Comparison of ENCODE assay signal across 20 mouse cellular contexts in the genomic region with DNA sequence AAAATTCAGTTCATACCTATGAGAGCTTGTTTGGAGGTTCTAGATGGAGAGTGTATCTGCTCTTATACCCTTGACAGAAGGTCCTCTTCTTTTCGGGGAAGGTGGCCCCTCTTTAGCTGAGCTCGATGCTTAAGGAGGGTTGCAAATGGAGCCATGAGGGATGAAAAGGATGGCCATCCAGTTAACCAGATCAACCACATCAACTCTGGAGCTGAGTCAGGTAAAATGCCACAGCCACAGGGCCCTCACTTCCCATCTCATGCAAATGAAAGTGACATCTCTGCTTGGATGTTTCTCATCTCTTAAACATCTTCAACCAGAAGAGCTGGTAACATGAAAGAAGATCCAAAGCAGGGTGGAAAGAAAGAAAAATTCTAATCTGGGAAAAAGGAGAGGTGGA.
DNase-seq lines count a peak whose midpoint lies in the region; ATAC-seq and TF ChIP-seq lines count a peak whose summit lies in the region.
"Had no signal": no experiment of that assay in that cellular context is flagged by ENCODE, and none has a peak within 500 bp of the region (broad histone marks: within the 10 kb centered on the region; RNA-seq: fewer than 3 reads in every experiment).

No protein-coding gene starts in this region.

- no peaks in the 10 kb centered on the region for H3K27me3 ChIP-seq in CH12.LX (replicated peaks)
- H3K27me3 ChIP-seq in heart, embryonic 10.5 days (ENCODE audit: insufficient read depth, poor library complexity, severe bottlenecking): no peaks in the 10 kb centered on the region
- no peaks in the 10 kb centered on the region for H3K27me3 ChIP-seq in intestine, embryonic 15.5 days (replicated peaks)

- peak overlapping the region; percentile 48 for H3K27ac ChIP-seq in CH12.LX (ENCODE audit: insufficient read depth, low read depth)
- H3K27ac ChIP-seq in heart, embryonic 10.5 days: no peak overlapping the region
- no peak overlapping the region for H3K27ac ChIP-seq in intestine, embryonic 15.5 days

- ATAC-seq in intestine, embryonic 15.5 days: no peak
- ATAC-seq: activated CD4-positive, CD25-positive, alpha-beta regulatory T cell, adult 4 months; CD4-positive, CD25-positive, alpha-beta regulatory T cell, adult 4 months; Patski had no signal

- dilution Hi-C loops in CH12.LX (cut with MboI; ENCODE audit: extremely low pct_ligation_motif_present, extremely low pct_unique_long_range_greater_than_20kb, low sequenced_read_pairs): no loop called here

- no peak for TF ChIP-seq POLR2A in CH12.LX (IDR thresholded peaks at IDR 0.05; ENCODE audit: low read depth, low read length)

- no peak for TF ChIP-seq RAD21 in CH12.LX (IDR thresholded peaks at IDR 0.05; ENCODE audit: low read depth, low read length)

- H3K9ac ChIP-seq in CH12.LX (ENCODE audit: insufficient read depth, low read depth): no peak overlapping the region
- no peak overlapping the region for H3K9ac ChIP-seq in intestine, embryonic 15.5 days

- peaks cover 16% of the 10 kb centered on the region for H3K9me3 ChIP-seq in CH12.LX (replicated peaks; ENCODE audit: low read length)
- H3K9me3 ChIP-seq in heart, embryonic 10.5 days: no peaks in the 10 kb centered on the region
- no peaks in the 10 kb centered on the region for H3K9me3 ChIP-seq in intestine, embryonic 15.5 days

- in situ Hi-C loops in CH12.LX (cut with MboI; ENCODE audit: low pct_ligation_motif_present, low pct_unique_long_range_greater_than_20kb, low sequenced_read_pairs): no loop called here

- peaks cover 10 to 67% of the 10 kb centered on the region in 2 experiments for H3K4me1 ChIP-seq in CH12.LX (ENCODE audit: control insufficient read depth in 1 of 2, insufficient read depth in 2 of 2)
- H3K4me1 ChIP-seq in heart, embryonic 10.5 days: no peaks in the 10 kb centered on the region
- H3K4me1 ChIP-seq in intestine, embryonic 15.5 days (replicated peaks): no peaks in the 10 kb centered on the region

- WGBS in heart, embryonic 10.5 days: 82% methylated on average over 2 of the region's 2 CpGs
- WGBS in intestine, embryonic 15.5 days: 92% methylated on average over 2 of the region's 2 CpGs

- peak; percentile 21 for DNase-seq in CD4-positive helper T cell, adult 2 months (ENCODE audit: low read depth, low spot score)
- no peak for DNase-seq in CH12.LX (ENCODE audit: extremely low read depth)
- DNase-seq in heart, embryonic 10.5 days (ENCODE audit: low spot score): no peak
- DNase-seq: adrenal gland, adult 2 months; adrenal gland, adult 8-10 months; adrenal gland, postnatal 10 days; adrenal gland, postnatal 14 days; adrenal gland, postnatal 25 days; adrenal gland, postnatal 36 days; B cell, adult 2 months; cerebellum, adult 11 months; cerebellum, adult 11-12 months; cerebellum, adult 18-20 months; cerebellum, adult 2 months; cerebellum, adult 8-10 months had no signal

- no peak for TF ChIP-seq CTCF in CH12.LX (conservative IDR thresholded peaks at IDR 0.05 in 1 of 2, IDR thresholded peaks at IDR 0.05 in 1 of 2; ENCODE audit: low read depth in 2 of 2, low read length in 2 of 2)

- no peak overlapping the region for H3K4me2 ChIP-seq in CH12.LX (ENCODE audit: insufficient read depth, low read depth, poor library complexity, severe bottlenecking)
- no peak overlapping the region for H3K4me2 ChIP-seq in intestine, embryonic 15.5 days (replicated peaks)

- H3K36me3 ChIP-seq in CH12.LX (replicated peaks in 1 of 2; ENCODE audit: control insufficient read depth in 1 of 2, insufficient read depth in 1 of 2, low read length in 1 of 2): no peaks in the 10 kb centered on the region
- no peaks in the 10 kb centered on the region for H3K36me3 ChIP-seq in heart, embryonic 10.5 days
- H3K36me3 ChIP-seq in intestine, embryonic 15.5 days: no peaks in the 10 kb centered on the region
- H3K36me3 ChIP-seq: G1E had no signal

- H3K4me3 ChIP-seq in CH12.LX (replicated peaks in 1 of 3; ENCODE audit: low read depth in 2 of 3, low read length in 2 of 3, poor library complexity in 1 of 3): peak overlapping the region in 1 of 3 experiments; percentile 10
- no peak overlapping the region for H3K4me3 ChIP-seq in heart, embryonic 10.5 days
- H3K4me3 ChIP-seq in intestine, embryonic 15.5 days (replicated peaks): no peak overlapping the region

- TF ChIP-seq EP300 in CH12.LX (IDR thresholded peaks at IDR 0.05; ENCODE audit: low read length): peak; percentile 63

- peaks cover 4% of the 10 kb centered on the region; the same call in 1 of the 2 replicates for H3K79me2 ChIP-seq in CH12.LX (replicated peaks; ENCODE audit: control insufficient read depth, extremely low read depth, insufficient read depth, poor library complexity, severe bottlenecking)

TF ChIP-seq in CH12.LX, 34 proteins besides CTCF, POLR2A, EP300 and RAD21:
- TF ChIP-seq CHD1 (IDR thresholded peaks at IDR 0.05; ENCODE audit: low read depth, low read length) (0 out of 2 replicates have a peak, but pooled peaks have one; percentile 18), MAZ (IDR thresholded peaks at IDR 0.05; ENCODE audit: low read depth, low read length) (no peak), UBTF (IDR thresholded peaks at IDR 0.05; ENCODE audit: low read depth, low read length) (no peak), NELFE (IDR thresholded peaks at IDR 0.05; ENCODE audit: low read depth, low read length) (0 out of 2 replicates have a peak, but pooled peaks have one; percentile 9), ETS1 (conservative IDR thresholded peaks at IDR 0.05; ENCODE audit: low read depth, low read length) (peak; percentile 39), USF2 (conservative IDR thresholded peaks at IDR 0.05; ENCODE audit: low read depth, low read length) (no peak), ZNF384 (IDR thresholded peaks at IDR 0.05; ENCODE audit: low read depth, low read length) (peak; percentile 46; the same call in 1 of the 2 replicates), ZMIZ1 (IDR thresholded peaks at IDR 0.05; ENCODE audit: low read depth, low read length) (no peak), USF1 (IDR thresholded peaks at IDR 0.05; ENCODE audit: low read depth, low read length) (no peak), E2F4 (IDR thresholded peaks at IDR 0.05; ENCODE audit: insufficient replicate concordance, low read depth, low read length) (no peak), JUN (IDR thresholded peaks at IDR 0.05; ENCODE audit: insufficient read depth, low read depth, low read length) (0 out of 2 replicates have a peak, but pooled peaks have one; percentile 8), CHD2 (IDR thresholded peaks at IDR 0.05; ENCODE audit: low read length) (no peak), ZKSCAN1 (IDR thresholded peaks at IDR 0.05; ENCODE audit: borderline replicate concordance, low read depth, low read length) (no peak), SMC3 (IDR thresholded peaks at IDR 0.05; ENCODE audit: low read depth, low read length) (no peak), MAFK (IDR thresholded peaks at IDR 0.05; ENCODE audit: insufficient replicate concordance, low read length) (peak; percentile 91), BHLHE40 (IDR thresholded peaks at IDR 0.05; ENCODE audit: low read depth, low read length) (peak; percentile 53; the same call in 1 of the 2 replicates), JUND (conservative IDR thresholded peaks at IDR 0.05; ENCODE audit: low read depth, low read length) (peak; percentile 43), TCF12 (IDR thresholded peaks at IDR 0.05; ENCODE audit: low read depth, low read length) (peak; percentile 48; the same call in 1 of the 2 replicates), ZC3H11A (IDR thresholded peaks at IDR 0.05; ENCODE audit: low read depth, low read length) (no peak), IRF4 (IDR thresholded peaks at IDR 0.05; ENCODE audit: low read depth, low read length) (peak; percentile 75), TBP (conservative IDR thresholded peaks at IDR 0.05; ENCODE audit: low read depth, low read length) (no peak), PAX5 (IDR thresholded peaks at IDR 0.05; ENCODE audit: low read length) (no peak), MXI1 (IDR thresholded peaks at IDR 0.05; ENCODE audit: low read depth, low read length) (no peak), RCOR1 (conservative IDR thresholded peaks at IDR 0.05; ENCODE audit: low read depth, low read length) (0 out of 2 replicates have a peak, but pooled peaks have one; percentile 55), MYC (IDR thresholded peaks at IDR 0.05; ENCODE audit: low read depth, low read length) (0 out of 2 replicates have a peak, but pooled peaks have one; percentile 32)
TF ChIP-seq in CH12.LX: peak in this region for 12.
